Mouse (Mus musculus) kidney, embryonic 14.5 days (tissue): ENCODE data around the gene Itprip. TPM values are rescaled to one million over a fixed set of nuclear protein-coding genes. Genes with fewer than 3 reads are reported as not detected.

Experiments used
- ATAC-seq: fragments of 200-750 bp; cut with Nextera tagmentation; 2 replicates; pipeline ENCODE4 v1.8.0; 2017; ENCODE audit warnings: moderate number of reproducible peaks, mild to moderate bottlenecking, moderate TSS enrichment, moderate library complexity; ENCODE audit not compliant: low FRiP score, low TSS enrichment
- H3K27ac ChIP-seq: fragments of 300-500 bp; sonication (generic); 2 replicates; pipeline ENCODE4 v1.5.1; 2014; ENCODE audit warnings: low read depth, mild to moderate bottlenecking, low read length, moderate library complexity, mixed read lengths
- H3K27me3 ChIP-seq: fragments of 300-500 bp; sonication (generic); 2 replicates; pipeline ENCODE4 v1.6.1; 2014; ENCODE audit warnings: mild to moderate bottlenecking, low read length; ENCODE audit not compliant: control insufficient read depth, insufficient read depth
- H3K36me3 ChIP-seq: fragments of 300-500 bp; sonication (generic); 2 replicates; pipeline ENCODE4 v1.6.1; 2014; ENCODE audit warnings: low read length, mixed read lengths; ENCODE audit not compliant: control insufficient read depth, insufficient read depth
- H3K4me1 ChIP-seq: fragments of 300-500 bp; sonication (generic); 2 replicates; pipeline ENCODE4 v1.6.1; 2014; ENCODE audit warnings: low read length, mixed read lengths; ENCODE audit not compliant: control insufficient read depth, insufficient read depth
- H3K4me2 ChIP-seq: fragments of 300-500 bp; sonication (generic); replicated peaks from 2 replicates; pipeline ENCODE4 v1.6.1; 2014; ENCODE audit warnings: low read depth, mild to moderate bottlenecking, low read length
- H3K4me3 ChIP-seq: fragments of 300-500 bp; sonication (generic); 2 replicates; pipeline ENCODE4 v1.5.1; 2014; ENCODE audit warnings: mild to moderate bottlenecking, low read length
- H3K9ac ChIP-seq: fragments of 300-500 bp; sonication (generic); 2 replicates; pipeline ENCODE4 v1.6.1; 2014; ENCODE audit warnings: low read depth, mild to moderate bottlenecking, low read length, moderate library complexity
- H3K9me3 ChIP-seq: fragments of 300-500 bp; sonication (generic); 2 replicates; pipeline ENCODE4 v1.6.1; 2016; ENCODE audit warnings: low read length; ENCODE audit not compliant: control insufficient read depth
- WGBS: fragments of 180-500 bp; shearing (Covaris S2); extraction: QIAGEN DNeasy Blood & Tissue Kit; methylation state at CpG from one replicate; pipeline ENCODE4 v1.1.7; 2014; 5-methylcytosine and 5-hydroxymethylcytosine counted together
- polyA plus RNA-seq: library from polyadenylated mRNA; unstranded; fragments of >200 nt; fragmentation: Nextera tagmentation; extraction: Ambion mirVana; gene quantifications from 2 replicates; pipeline ENCODE4 v1.2.1, GENCODE M21; 2014

Gene Itprip
- polyA plus RNA-seq, 1 experiment from 2014 or later: 14.6 TPM

GRCm38 (mm10) chr19:47893092-47893491, 26.0 kb downstream of the Itprip start:
- Histone ChIP-seq H3K36me3 (peaks cover 39% of the 10 kb centered on the region), H3K27ac (no peak overlapping the region), H3K27me3 (no peaks in the 10 kb centered on the region), H3K9me3 (no peaks in the 10 kb centered on the region), H3K4me2 (no peak overlapping the region), H3K4me1 (peaks cover 25% of the 10 kb centered on the region), H3K9ac (no peak overlapping the region), H3K4me3 (no peak overlapping the region)
- ATAC-seq: no peak
- 96% methylated on average over 6 of the region's 6 CpGs for WGBS

GRCm38 (mm10) chr19:47891562-47892312, 27.4 kb downstream of the Itprip start:
- H3K27me3 ChIP-seq: no peaks in the 10 kb centered on the region
- 0 out of 2 replicates have a peak overlapping the region, but pooled peaks have one; percentile 4 for H3K4me2 ChIP-seq
- H3K4me1 ChIP-seq: peaks cover 25% of the 10 kb centered on the region
- H3K36me3 ChIP-seq: peaks cover 26% of the 10 kb centered on the region
- peak; percentile 25; the same call in 1 of the 2 replicates for ATAC-seq
- peak overlapping the region; percentile 87; the same call in 1 of the 2 replicates for H3K27ac ChIP-seq
- 52% methylated on average over 11 of the region's 11 CpGs for WGBS
- H3K4me3 ChIP-seq: no peak overlapping the region
- H3K9me3 ChIP-seq: no peaks in the 10 kb centered on the region
- no peak overlapping the region for H3K9ac ChIP-seq

GRCm38 (mm10) chr19:47890489-47891130, 28.5 kb downstream of the Itprip start:
- ATAC-seq: peak; percentile 17; the same call in 1 of the 2 replicates
- Histone ChIP-seq H3K4me2 (peak overlapping the region; percentile 4), H3K4me3 (no peak overlapping the region)

GRCm38 (mm10) chr19:47888037-47888436, 31.1 kb downstream of the Itprip start:
- no peak for ATAC-seq

More at GRCm38 (mm10) chr19:47890489-47891130, 28.5 kb downstream of the Itprip start:
- Histone ChIP-seq H3K9me3 (no peaks in the 10 kb centered on the region), H3K27me3 (no peaks in the 10 kb centered on the region), H3K9ac (no peak overlapping the region), H3K4me1 (peaks cover 32% of the 10 kb centered on the region), H3K36me3 (peaks cover 15% of the 10 kb centered on the region), H3K27ac (peak overlapping the region; percentile 87)
- WGBS: 28% methylated on average over 10 of the region's 10 CpGs

DNA sequence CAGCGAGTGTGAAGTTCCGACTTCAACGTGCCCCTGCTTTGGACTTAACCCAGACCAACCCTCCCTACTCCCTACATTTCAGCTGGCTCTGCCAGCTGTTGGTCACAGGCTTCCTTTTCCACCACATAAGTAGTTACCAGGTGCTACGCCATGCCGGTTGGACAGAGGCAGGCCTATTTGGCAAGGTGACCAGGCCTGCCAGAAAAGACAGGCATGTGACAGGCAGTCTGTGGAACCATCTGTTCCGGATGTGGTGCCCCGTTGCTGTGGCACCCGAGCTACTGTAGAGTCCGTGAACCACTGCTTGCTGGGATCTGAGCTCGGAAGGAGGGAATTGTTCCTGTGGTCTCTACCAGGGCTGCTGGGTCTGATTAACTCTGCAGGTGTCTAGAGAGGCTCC, 31.7 kb downstream of the Itprip start:
- ATAC-seq: no peak
- H3K4me3 ChIP-seq: no peak overlapping the region
- H3K9me3 ChIP-seq: no peaks in the 10 kb centered on the region
- no peak overlapping the region for H3K4me2 ChIP-seq
- no peaks in the 10 kb centered on the region for H3K27me3 ChIP-seq
- 89% methylated on average over 10 of the region's 10 CpGs for WGBS
- H3K36me3 ChIP-seq: no peaks in the 10 kb centered on the region
- 0 out of 2 replicates have a peak overlapping the region, but pooled peaks have one; percentile 9 for H3K9ac ChIP-seq
- no peak overlapping the region for H3K27ac ChIP-seq
- peaks cover 31% of the 10 kb centered on the region for H3K4me1 ChIP-seq

More at GRCm38 (mm10) chr19:47888037-47888436, 31.1 kb downstream of the Itprip start:
- Histone ChIP-seq H3K36me3 (no peaks in the 10 kb centered on the region), H3K4me3 (no peak overlapping the region), H3K27me3 (no peaks in the 10 kb centered on the region), H3K9me3 (no peaks in the 10 kb centered on the region), H3K9ac (no peak overlapping the region), H3K27ac (no peak overlapping the region), H3K4me2 (no peak overlapping the region), H3K4me1 (peaks cover 33% of the 10 kb centered on the region)
- WGBS: 94% methylated on average over 8 of the region's 8 CpGs

GRCm38 (mm10) chr19:47886617-47887016, 32.5 kb downstream of the Itprip start:
- Histone ChIP-seq H3K27me3 (no peaks in the 10 kb centered on the region), H3K4me2 (no peak overlapping the region), H3K36me3 (no peaks in the 10 kb centered on the region), H3K9ac (no peak overlapping the region), H3K27ac (no peak overlapping the region), H3K9me3 (no peaks in the 10 kb centered on the region), H3K4me3 (no peak overlapping the region), H3K4me1 (peaks cover 23% of the 10 kb centered on the region)
- WGBS: 38% methylated on average over 7 of the region's 7 CpGs
- peak; percentile 50; the same call in 1 of the 2 replicates for ATAC-seq

- ATAC-seq: no peak
- H3K4me2 ChIP-seq: no peak overlapping the region
- H3K27me3 ChIP-seq: no peaks in the 10 kb centered on the region
- peaks cover 16% of the 10 kb centered on the region for H3K4me1 ChIP-seq
- H3K36me3 ChIP-seq: no peaks in the 10 kb centered on the region
- no peaks in the 10 kb centered on the region for H3K9me3 ChIP-seq
- H3K4me3 ChIP-seq: no peak overlapping the region
- no peak overlapping the region for H3K9ac ChIP-seq
- H3K27ac ChIP-seq: no peak overlapping the region
- WGBS: 79% methylated on average over 11 of the region's 11 CpGs
Measured at GRCm38 (mm10) chr19:47885886-47886285, 33.2 kb downstream of the Itprip start.

- Histone ChIP-seq H3K4me1 (peaks cover 13% of the 10 kb centered on the region; the same call in 1 of the 2 replicates), H3K4me2 (no peak overlapping the region), H3K9ac (no peak overlapping the region), H3K27ac (no peak overlapping the region), H3K27me3 (no peaks in the 10 kb centered on the region), H3K4me3 (no peak overlapping the region), H3K36me3 (no peaks in the 10 kb centered on the region), H3K9me3 (no peaks in the 10 kb centered on the region)
- 66% methylated on average over 7 of the region's 7 CpGs for WGBS
- ATAC-seq: no peak
Measured at GRCm38 (mm10) chr19:47885191-47885743, 33.8 kb downstream of the Itprip start.
